Mouse (Mus musculus): ENCODE results near the gene Fbxw21.
"Not testable (repeated sequence)": the region's sequence is repeated elsewhere in the genome, so short reads cannot be mapped to it uniquely, and the experiment has no call there.

Fbxw21 gene

DNA sequence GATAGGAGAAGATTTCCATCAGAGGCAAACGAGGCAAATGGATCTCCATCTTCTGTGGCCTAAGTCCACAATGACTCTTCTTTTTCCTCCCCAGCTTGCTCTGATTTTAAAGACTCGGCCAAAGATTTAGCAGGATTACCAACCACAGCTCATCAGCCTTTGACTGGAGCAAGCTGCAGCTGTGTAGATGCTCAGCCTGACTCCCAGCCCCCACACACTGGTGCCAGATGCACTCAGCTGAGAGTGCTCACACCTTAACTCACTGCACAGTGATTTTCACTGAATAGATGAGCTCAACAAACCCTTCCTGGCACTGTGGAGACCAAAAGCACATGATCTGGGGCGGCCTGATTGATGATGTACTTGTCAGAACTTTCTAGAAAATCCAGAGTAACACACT lies at the start of gene Fbxw21:
Fbxw21 (minus strand) TSS at position 101 of the 400 bp plus-strand sequence.
- DNase-seq (ENCODE audit: low spot score in 2 of 2), result no peak

DNA sequence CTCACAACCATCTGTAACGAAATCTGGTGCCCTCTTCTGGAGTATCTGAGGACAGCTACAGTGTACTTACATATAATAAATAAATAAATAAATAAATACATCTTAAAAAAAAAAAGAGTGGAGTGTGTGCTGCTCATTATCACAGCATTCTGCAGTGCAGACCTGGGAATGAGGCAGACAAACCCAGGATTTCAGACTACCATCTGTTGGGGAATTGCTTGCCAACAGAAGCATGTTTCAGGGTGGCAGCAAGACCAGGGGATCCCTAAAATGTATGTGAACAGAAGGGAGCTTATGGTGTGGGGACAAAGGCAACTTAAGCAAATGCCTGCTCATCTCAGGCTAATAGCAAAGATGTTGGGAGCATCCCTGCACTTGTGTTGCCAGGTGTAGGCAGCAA lies 39.5 kb upstream of the Fbxw21 start:
- peak in 1 of 2 experiments; percentile 1 for DNase-seq (ENCODE audit: low spot score in 2 of 2)

DNA sequence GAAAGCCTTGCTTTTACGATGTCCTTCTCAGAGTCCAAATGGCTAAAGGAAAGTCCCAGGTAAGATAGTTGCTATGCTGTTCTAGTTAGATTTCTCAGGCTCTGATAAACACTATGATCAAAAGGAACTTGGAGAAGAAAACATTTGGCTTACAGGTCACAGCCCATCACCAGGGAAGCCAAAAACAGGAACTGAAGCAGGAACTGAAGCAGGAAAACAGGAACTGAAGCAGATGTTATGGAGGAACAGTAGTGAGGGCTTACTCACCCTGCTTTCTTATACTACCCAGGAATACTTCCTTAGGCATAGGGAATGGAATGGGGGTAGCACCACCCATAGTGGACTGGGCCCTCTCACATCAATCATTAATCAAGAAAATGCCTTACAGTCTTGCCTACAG lies 38.5 kb upstream of the Fbxw21 start:
- no peak for DNase-seq (ENCODE audit: low spot score in 2 of 2)

DNA sequence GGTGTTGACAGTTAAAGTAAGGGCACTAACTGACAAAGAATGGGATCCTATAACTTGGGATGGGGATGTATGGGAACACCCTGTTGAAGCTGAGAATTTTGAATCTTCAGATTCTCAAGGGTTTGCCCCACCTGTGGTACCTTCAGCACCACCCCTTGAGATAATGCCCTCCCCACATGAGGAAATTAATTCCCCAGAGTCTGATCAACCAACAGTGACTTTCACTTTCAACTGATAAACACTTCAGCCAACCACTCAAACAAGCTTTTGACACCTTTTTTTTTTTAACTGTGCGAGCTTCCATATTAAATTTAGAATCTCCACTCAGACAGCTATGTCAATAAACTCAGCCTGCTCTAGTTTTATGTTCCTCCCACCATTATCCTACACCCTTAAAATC lies 37.5 kb upstream of the Fbxw21 start:
- DNase-seq (ENCODE audit: low spot score in 2 of 2), result no peak

DNA sequence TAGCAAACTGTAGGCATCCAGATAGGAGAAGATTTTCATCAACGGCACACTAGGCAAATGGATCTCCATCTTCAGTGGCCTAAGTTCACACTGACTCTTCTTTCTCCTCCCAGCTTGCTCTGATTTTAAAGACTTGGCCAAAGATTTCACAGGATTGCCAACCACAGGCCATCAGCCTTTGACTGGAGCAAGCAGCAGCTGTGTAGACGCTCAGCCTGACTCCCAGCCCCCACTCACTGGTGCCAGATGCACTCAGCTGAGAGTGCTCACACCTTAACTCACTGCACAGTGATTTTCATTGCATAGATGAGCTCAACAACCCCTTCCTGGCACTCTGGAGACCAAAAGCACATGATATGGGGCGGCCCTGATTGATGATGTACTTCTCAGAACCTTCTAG lies 34.0 kb upstream of the Fbxw21 start, which contains the start of gene Fbxw13:
Fbxw13 (minus strand) TSS at position 101 of the 400 bp plus-strand sequence.
- not testable (repeated sequence) for DNase-seq (ENCODE audit: low spot score in 2 of 2)

DNA sequence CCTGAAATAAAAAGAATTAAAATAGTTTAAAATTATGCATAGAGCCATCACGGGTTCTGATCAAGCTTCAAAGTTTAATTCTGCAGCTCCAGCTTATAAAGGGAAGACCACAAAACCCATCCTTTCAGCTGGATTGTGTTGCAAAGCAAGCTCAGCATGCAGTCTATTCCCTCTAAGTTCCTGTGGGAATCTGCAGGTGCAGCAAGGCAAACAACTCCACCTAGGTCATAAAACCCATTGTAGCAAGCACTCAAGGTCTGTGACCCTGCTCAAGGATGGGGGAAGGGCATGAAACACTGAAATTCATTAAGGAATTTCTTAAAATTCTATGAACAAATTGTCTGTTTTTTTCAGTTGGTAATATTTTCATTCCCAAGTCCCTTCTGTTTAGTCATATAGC lies 15.4 kb upstream of the Fbxw21 start:
- DNase-seq (ENCODE audit: low spot score in 2 of 2), result no peak

DNA sequence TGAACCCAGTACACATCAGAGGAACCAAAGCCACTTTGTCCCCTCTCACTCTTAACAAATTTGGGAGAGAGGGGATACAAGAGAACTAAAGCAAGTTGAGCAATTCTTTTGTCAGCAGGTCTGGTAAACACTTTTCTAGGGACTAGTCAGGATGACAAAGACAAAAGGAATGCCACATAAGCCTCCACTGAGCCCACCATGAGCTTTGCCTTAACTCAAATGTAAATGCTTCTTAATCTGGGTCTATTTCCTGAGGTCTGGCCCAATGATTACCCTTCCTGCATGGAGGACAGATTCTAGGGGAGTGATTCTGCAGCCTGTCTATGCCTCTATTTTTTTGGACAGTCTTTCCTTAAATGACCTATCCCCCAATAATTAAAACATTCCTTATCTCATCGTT lies 14.5 kb upstream of the Fbxw21 start:
- no peak for DNase-seq (ENCODE audit: low spot score in 2 of 2)

DNA sequence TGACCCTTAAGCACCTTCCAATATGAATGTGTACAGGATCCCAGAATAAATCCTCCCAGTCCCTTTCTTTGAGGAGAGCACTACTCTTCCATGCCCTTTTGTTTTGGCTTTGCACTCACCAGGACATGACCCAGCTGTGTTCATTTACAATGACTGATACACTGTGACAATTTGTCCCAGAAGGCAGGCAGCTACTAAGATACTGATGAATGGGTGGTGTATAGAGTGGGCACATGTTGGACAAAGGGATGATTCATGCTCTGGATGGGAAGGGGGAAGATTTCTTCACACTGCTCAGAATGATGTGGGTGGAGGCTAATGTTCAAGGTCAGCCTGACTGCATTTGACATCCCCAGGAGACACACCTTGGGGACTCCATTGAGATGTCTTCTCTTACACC lies 5.5 kb upstream of the Fbxw21 start:
- DNase-seq (ENCODE audit: low spot score in 2 of 2), result no peak

DNA sequence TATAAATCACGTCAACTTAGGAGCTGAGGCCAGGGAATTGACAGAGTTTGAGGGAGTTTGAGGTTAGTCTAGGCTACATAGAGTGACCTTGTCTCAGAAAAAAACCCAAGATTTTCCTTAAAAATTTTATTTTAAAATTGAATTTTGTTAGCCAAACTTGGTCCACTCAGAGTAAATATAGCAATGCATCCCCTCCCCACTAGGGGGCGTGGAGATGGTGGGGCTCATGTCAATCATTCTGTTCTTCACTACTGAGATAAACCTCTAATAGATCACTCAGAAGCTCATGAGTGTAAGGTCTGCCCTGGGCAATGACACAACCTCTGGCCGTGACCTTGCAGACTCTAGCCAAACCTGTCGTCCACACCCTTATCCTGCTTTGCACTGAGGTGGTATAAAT lies 21.4 kb downstream of the Fbxw21 start:
- not testable (repeated sequence) for DNase-seq (ENCODE audit: low spot score in 2 of 2)

DNA sequence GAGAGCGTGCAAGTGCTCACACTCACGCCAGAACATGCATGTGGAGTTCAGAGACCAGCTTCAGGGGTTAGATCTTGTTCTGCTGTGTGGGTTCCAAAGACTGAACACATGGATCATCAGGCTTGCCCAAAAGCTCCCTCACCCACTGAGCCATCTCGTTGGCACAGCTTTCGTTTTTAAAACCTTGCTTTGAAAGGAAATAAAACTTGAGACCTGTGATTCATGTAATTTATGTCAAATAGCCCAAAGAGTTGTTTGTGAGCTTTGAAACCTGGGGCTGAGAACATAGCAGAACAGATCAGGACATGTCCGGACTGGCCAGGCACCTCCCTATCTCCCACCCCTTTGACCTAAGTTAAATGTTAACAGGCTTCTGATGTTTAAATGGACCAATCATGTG lies 31.8 kb downstream of the Fbxw21 start:
- DNase-seq (ENCODE audit: low spot score in 2 of 2), result no peak

DNA sequence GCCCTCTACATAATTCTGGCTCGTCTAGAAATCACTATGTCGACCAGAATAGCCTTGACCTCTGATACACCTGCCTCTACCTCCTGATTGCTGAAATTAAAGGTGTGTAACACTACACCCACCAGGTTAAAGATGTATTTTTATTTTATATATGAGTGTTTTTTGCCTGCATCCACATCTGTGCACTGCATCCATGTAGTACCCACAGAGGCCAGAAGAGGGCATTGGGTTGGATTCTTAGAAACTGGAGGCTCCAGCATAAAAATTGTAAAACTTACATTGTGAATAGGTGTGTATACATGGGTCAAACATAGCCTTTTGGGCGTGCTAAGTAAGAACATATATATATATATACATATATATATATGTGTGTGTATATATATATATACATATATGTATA lies 33.6 kb downstream of the Fbxw21 start:
- DNase-seq (ENCODE audit: low spot score in 2 of 2), result peak in 1 of 2 experiments; percentile 41

DNA sequence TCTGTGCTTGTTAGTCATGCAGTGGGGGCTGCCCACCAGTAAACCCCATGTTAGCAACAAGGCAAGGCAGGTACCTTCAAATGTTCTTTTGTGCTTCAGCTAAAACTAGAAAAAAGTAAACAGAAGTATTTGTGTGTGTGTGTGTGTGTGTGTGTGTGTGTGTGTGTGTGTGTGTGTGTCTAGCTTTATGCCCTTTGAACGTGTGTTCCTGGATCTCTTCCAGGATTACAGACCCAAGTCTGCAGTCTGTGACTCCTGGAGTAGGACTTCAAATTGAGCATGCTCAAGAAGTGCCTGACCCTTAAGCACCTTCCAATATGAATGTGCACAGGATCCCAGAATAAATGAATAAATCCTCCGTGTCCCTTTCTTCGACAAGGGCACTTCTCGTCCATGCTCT lies 34.8 kb downstream of the Fbxw21 start:
- no peak for DNase-seq (ENCODE audit: low spot score in 2 of 2)

DNA sequence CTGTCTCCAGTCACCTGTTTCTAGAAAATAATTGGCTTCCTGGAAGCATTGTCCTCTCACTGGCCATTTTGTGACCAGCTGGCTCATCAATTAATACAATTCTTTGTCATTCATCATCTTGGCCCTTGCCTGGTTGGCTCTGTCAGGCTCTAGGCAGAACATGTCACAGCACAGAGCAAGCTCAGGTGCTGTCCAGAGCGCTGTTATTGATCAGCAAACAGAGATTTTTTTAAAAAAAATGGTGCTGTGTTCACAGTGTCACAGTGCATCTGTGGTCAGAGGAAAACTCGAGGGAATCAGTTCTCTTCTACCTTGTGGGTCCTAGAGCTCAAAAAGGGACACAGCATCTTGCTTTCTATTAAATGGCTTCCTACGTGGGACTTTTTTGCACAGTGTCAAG lies 36.4 kb downstream of the Fbxw21 start:
- no peak for DNase-seq (ENCODE audit: low spot score in 2 of 2)

DNA sequence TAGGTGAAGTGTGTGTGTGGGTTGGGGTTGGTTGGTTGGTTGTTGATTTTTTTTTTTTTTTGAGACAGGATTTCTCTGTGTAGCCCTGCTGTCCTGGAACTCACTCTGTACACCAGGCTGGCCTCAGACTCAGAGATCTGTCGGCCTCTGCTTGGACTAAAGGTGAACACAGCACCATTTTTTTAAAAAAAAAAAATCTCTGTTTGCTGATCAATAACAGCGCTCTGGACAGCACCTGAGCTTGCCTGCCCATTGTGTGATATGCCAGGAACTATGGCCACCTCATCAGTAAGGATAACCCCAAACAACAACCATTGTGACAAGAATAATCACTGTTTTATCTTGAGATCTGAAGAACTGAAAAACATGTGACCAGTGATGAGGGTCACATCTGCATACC lies 36.8 kb downstream of the Fbxw21 start:
- no peak for DNase-seq (ENCODE audit: low spot score in 2 of 2)

DNA sequence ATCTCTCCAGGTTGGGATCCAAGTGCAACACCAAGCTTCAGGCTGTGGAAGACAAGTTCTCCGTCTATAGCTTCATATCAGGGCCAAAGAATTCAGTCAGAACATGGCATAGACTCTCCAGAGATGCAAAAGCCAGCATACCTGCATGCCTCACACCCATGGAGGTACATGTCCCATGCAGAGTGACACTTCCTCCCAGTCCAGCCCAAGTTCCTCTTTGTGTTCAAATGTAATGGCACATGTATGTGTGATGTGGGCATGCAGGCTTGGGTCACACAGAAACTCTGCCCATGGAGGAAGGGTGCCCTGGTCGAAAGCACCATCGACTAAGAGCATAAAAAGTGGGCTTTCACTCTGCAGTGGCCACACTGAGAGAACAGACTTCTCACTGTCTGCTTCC lies 37.7 kb downstream of the Fbxw21 start:
- no peak for DNase-seq (ENCODE audit: low spot score in 2 of 2)

DNA sequence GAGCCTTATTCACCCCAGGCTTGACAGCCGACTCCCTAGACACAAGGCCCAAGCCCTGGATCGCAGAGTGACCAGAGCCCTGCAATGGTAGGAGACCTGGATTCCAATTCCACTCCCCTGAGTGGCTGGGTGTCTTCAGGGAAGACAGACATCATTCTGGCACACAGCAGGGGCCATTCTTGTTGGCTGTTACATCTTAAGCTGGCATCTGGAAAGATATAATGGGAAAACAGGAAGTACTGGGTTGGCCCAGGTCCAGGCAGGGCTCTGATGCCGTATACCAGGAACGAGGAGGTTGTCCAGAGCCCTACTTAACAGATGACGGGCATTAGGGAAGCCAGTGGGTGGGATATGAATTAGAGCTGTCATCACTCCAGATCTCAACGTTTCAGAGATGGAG lies 38.6 kb downstream of the Fbxw21 start:
- DNase-seq (ENCODE audit: low spot score in 2 of 2), result no peak

DNA sequence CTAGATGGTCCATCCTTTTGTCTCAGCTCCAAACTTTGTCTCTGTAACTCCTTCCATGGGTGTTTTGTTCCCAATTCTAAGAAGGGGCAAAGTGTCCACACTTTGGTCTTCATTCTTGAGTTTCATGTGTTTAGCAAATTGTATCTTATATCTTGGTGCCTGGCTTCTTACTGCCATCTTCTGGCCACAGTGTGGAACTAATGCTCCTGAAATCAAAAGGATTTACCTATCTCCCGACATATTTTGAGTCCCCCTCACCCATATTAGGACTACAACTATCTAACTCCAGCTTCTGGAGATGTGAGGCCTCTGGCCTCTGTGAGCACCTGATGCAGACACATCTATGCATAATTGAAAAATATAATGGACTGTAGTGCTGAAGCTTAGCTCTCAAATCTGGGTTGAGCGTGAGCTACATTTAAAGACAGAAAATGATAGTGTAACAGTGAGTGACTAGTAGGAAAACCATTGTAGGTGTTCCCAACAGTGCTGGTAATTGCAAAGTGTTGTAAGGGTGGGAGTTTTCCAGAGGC lies 39.2 kb downstream of the Fbxw21 start:
- peak in 1 of 2 experiments; percentile 49 for DNase-seq (ENCODE audit: low spot score in 2 of 2)

DNA sequence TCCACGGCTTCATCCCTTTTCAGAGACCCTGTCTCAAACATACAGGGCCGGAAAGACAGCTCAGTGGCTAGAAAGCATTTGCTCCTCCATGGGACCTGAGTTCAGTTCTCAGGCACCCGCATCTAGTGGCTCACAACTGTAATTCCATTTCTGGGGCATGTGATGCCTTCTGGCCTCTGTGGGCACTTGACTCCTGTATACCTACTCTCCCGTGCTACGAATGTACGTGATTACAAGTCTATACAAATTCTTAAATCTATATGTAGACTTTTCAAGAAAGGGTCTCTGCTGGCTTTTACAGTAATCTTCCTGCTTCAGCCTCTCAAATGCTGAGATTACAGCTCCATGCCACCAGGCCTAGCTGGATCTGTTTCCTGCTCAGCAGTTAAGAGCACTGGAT lies 40.9 kb downstream of the Fbxw21 start:
- DNase-seq (ENCODE audit: low spot score in 2 of 2), result no peak

DNA sequence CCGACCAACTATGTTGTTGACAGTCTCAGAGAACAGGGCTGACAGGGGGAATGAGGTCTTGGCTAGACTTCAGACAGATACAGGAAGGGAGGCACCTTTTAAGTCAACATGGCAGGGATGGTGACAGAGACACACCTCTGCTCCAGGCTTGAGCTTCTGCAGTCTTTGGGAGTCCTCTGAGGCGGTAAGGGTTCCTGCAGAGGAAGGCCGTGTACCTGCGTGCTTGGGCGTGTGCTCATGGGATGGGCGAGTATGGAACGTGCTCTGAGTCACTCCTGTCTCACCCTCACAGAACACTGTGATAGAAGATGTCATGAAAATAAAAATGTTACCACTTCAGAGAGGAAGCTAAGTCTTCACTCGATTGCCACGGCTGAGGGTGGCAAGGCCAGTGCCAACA lies 42.3 kb downstream of the Fbxw21 start:
- no peak for DNase-seq (ENCODE audit: low spot score in 2 of 2)

DNA sequence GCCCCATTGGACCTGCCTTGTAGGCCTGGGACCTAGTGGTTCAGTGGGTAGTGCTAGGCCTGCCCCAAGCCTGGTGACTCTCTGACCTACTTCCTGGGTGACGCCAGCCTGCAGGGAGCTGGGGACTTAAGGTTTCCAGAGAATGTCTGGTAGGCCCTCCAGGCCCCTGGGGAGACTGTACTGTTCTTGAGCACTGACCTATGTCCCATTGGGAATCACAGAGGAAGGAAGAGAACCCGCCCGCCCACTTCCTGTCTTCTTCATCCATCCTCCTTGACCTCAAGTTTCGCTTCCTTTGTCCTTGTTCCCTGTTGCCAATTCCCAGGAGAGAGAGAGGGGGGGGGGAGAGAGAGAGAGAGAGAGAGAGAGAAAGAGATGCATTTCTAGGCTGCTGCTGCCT lies 43.7 kb downstream of the Fbxw21 start:
- no peak for DNase-seq (ENCODE audit: low spot score in 2 of 2)

DNA sequence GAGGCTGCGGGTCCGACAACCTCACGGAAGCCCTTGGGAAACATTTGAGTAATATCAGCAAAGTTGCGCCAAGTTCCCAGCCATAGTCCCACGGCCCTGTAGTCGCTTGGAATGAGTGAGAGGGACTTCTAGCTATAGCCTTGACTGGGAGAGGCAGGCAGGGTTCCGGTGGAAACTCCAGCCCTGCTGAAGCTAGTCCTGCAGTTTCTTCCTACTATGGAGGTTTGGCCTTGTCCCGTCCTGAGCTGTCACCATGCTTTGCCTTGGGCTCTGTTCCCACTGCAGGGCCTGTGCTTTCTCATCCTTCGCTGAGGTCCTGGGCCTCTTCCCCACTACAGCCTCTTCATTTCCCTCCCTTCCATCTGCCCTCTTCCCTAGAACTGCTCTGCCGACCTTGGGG lies 45.6 kb downstream of the Fbxw21 start:
- no peak for DNase-seq (ENCODE audit: low spot score in 2 of 2)

DNA sequence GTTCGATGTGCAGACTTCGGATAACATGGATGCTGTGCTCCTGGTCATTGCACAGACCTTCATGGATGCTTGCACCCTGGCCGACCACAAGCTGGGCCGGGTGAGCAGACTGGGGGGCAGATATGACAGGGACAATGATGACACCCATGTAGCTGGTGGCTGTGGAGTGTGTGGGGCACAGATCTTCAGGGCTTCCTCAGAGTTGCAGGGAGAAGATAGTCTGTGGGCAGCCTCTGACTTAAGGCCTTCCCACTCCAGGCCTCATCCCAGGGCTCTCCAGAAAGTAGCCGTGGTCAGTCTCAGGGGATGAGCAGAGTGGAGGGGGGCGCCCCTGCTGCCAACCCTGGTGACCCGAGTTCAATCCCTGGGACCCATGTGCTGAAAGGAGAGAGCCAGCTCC lies 47.0 kb downstream of the Fbxw21 start:
- DNase-seq (ENCODE audit: low spot score in 2 of 2), result no peak

DNA sequence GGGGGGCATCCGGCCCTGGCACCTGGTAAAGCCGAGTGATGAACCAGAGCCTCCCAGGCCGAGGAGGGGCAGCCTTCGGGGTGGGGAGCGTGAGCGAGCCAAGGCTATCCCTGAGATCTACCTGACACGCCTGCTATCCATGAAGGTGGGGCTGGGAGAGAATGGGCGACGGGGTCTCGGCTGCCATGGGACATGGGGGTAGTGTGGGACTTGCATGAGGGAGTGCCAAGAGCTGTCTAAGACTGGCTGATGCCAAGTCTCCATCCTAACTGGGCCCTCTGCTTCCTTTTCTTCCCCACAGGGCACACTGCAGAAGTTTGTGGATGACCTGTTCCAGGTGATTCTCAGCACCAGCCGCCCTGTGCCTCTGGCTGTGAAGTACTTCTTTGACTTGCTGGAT lies 47.6 kb downstream of the Fbxw21 start:
- no peak for DNase-seq (ENCODE audit: low spot score in 2 of 2)

DNA sequence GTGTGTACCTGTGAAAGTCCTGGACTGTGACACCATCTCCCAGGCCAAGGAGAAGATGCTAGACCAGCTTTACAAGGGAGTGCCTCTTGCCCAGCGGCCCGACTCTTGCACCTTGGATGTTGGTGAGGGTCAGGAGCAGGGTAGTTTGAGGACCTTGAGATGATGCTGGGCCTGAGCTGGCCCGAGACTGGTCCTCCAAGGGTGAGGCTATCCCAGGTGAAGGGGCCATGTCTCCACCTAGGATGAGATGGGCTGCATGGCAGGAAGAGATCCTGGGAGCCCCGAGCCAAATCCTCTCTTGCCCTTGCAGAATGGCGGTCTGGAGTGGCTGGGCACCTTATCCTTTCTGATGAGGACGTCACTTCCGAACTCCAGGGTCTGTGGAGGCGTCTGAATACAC lies 48.5 kb downstream of the Fbxw21 start:
- no peak for DNase-seq (ENCODE audit: low spot score in 2 of 2)

DNA sequence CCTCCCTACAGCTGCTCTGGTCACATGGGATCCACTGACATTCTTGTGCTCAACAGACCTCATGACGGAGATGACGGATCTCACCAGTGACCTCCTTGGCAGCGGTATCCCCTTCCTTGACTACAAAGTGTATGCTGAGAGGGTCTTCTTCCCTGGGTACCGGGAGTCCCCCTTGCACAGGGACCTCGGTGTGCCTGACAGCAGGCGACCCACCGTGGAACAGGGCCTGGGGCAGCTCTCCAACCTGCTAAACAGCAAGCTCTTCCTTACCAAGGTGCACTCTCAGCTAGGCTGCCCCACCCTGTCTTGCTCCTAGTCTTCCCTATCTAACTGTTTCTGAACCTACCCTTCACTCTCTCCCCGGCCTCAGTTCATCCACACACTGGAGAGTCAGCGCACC lies 50.2 kb downstream of the Fbxw21 start:
- no peak for DNase-seq (ENCODE audit: low spot score in 2 of 2)

Data from right cerebral cortex, adult 2 months (tissue).